Mouse (Mus musculus) lung, postnatal 0 days (tissue): ENCODE measurements around the gene Skiv2l.

ENCODE experiments used
- CTCF ChIP-seq: IDR thresholded peaks from 2 replicates; pipeline ENCODE4 v1.5.1; 2016; ENCODE audit warnings: antibody characterized with exemption, mild to moderate bottlenecking
- EP300 ChIP-seq: IDR thresholded peaks from 2 replicates; pipeline ENCODE4 v1.6.1; 2016; ENCODE audit warnings: antibody characterized with exemption, mild to moderate bottlenecking, control low read depth

- TF ChIP-seq CTCF (no peak), EP300 (no peak)
Observed at GRCm38 (mm10) chr17:34884704-34885103, 34.7 kb upstream of the Skiv2l start.
